In genomic region chr5:92679441-92679840, GRCm38 (mm10) we compare ENCODE assay signal across 8 mouse cellular contexts. TPM values are rescaled to one million over a fixed set of nuclear protein-coding genes. Genes with fewer than 3 reads are reported as not detected.
DNase-seq lines count a peak whose midpoint lies in the region; ATAC-seq lines count a peak whose summit lies in the region.

No protein-coding gene starts in this region.

- no peaks in the 10 kb centered on the region for H3K9me3 ChIP-seq in limb, embryonic 11.5 days (ENCODE audit: control insufficient read depth, low read length)
- no peaks in the 10 kb centered on the region for H3K9me3 ChIP-seq in limb, embryonic 10.5 days (replicated peaks)

- H3K4me1 ChIP-seq in limb, embryonic 11.5 days (ENCODE audit: control insufficient read depth, insufficient read depth, low read length) = peaks cover 2% of the 10 kb centered on the region; the same call in 1 of the 2 replicates
- H3K4me1 ChIP-seq in limb, embryonic 10.5 days = peaks cover 31% of the 10 kb centered on the region

- 34% methylated on average over 4 of the region's 4 CpGs for WGBS in limb, embryonic 11.5 days
- 41% methylated on average over 4 of the region's 4 CpGs for WGBS in limb, embryonic 10.5 days

- H3K27ac ChIP-seq in limb, embryonic 11.5 days (replicated peaks; ENCODE audit: low read depth, low read length) = no peak overlapping the region
- no peak overlapping the region for H3K27ac ChIP-seq in limb, embryonic 10.5 days

- H3K9ac ChIP-seq in limb, embryonic 11.5 days (ENCODE audit: low read length) = no peak overlapping the region

- no peak overlapping the region for H3K4me3 ChIP-seq in limb, embryonic 11.5 days (ENCODE audit: low read depth, low read length)
- no peak overlapping the region for H3K4me3 ChIP-seq in limb, embryonic 10.5 days

- no peaks in the 10 kb centered on the region for H3K27me3 ChIP-seq in limb, embryonic 11.5 days (ENCODE audit: control insufficient read depth, insufficient read depth, low read length)
- H3K27me3 ChIP-seq in limb, embryonic 10.5 days (ENCODE audit: low read depth, poor library complexity, severe bottlenecking) = 0 out of 2 replicates have a peak, but pooled peaks cover 9% of the 10 kb centered on the region

- no peak overlapping the region for H3K4me2 ChIP-seq in limb, embryonic 11.5 days (ENCODE audit: low read depth, severe bottlenecking)

- no peaks in the 10 kb centered on the region for H3K36me3 ChIP-seq in limb, embryonic 11.5 days (ENCODE audit: control insufficient read depth, insufficient read depth, low read length)
- H3K36me3 ChIP-seq in limb, embryonic 10.5 days = no peaks in the 10 kb centered on the region

- DNase-seq in cerebellum, adult 9-11 months = peak; percentile 9
- DNase-seq in cerebellum, adult 11-12 months = no peak
- peak; percentile 33 for DNase-seq in limb, embryonic 11.5 days (ENCODE audit: low spot score)
- no peak for DNase-seq in limb, embryonic 10.5 days (ENCODE audit: low spot score)
- peak; percentile 3 to 28 for DNase-seq in adrenal gland, postnatal 36 days
- peak; percentile 31 to 73 for DNase-seq in layer of hippocampus, postnatal 14 days (ENCODE audit: low spot score in 2 of 2)
- DNase-seq in gastrocnemius, postnatal 25 days = no peak

- no peak for ATAC-seq in limb, embryonic 11.5 days (ENCODE audit: insufficient number of reproducible peaks, low FRiP score, low TSS enrichment, low read depth)
- ATAC-seq in granulocyte monocyte progenitor cell, adult 5-6 weeks (replicated peaks; ENCODE audit: poor library complexity, severe bottlenecking) = no peak

RNA-seq across cellular contexts. Expression of gene Shroom3, which starts 3.8 kb away (rescaled TPM):
- polyA plus RNA-seq in limb, embryonic 11.5 days (2014; fragmentation: Nextera tagmentation; extraction: Ambion mirVana) = 3.8 and 5.8 TPM in 2 replicates
- polyA plus RNA-seq in limb, embryonic 10.5 days (2016; fragmentation: Nextera tagmentation; extraction: Ambion mirVana) = 5.0 and 5.3 TPM in 2 replicates
- 1 to 10 TPM; 8.1 to 9.5 TPM for total RNA-seq in adrenal gland, postnatal 36 days (2021)
- total RNA-seq in layer of hippocampus, postnatal 14 days (2021) = 1 to 10 TPM; 2.8 to 3.0 TPM
- not detected in 2 replicates for total RNA-seq in granulocyte monocyte progenitor cell, adult 5-6 weeks (2014; fragmentation: Nextera tagmentation)
- total RNA-seq in granulocyte monocyte progenitor cell, adult 5-6 weeks (2017) = 0.09 TPM in 1 of 2 replicates, not detected in the other
- under 1 TPM; 0.23 to 0.40 TPM for total RNA-seq in gastrocnemius, postnatal 25 days (2021)

RNA-seq across cellular contexts. Expression of gene Ccdc158, which starts 4.4 kb away (rescaled TPM):
- 0.62 and 0.69 TPM in 2 replicates for polyA plus RNA-seq in limb, embryonic 11.5 days (2014; fragmentation: Nextera tagmentation; extraction: Ambion mirVana)
- polyA plus RNA-seq in limb, embryonic 10.5 days (2016; fragmentation: Nextera tagmentation; extraction: Ambion mirVana) = 0.45 and 0.62 TPM in 2 replicates
- total RNA-seq in adrenal gland, postnatal 36 days (2021) = under 1 TPM; 0.16 to 0.23 TPM
- total RNA-seq in layer of hippocampus, postnatal 14 days (2021) = under 1 TPM; 0.33 to 0.88 TPM
- 0.58 and 3.1 TPM in 2 replicates for total RNA-seq in granulocyte monocyte progenitor cell, adult 5-6 weeks (2014; fragmentation: Nextera tagmentation)
- 4.2 and 5.3 TPM in 2 replicates for total RNA-seq in granulocyte monocyte progenitor cell, adult 5-6 weeks (2017)
- under 1 TPM; 0.23 to 0.24 TPM for total RNA-seq in gastrocnemius, postnatal 25 days (2021)

Comparison
In these comparisons a context has a peak if more than half of its experiments do, and no peak if none do; other contexts are left out.
1. DNase-seq: peak in cerebellum, adult 9-11 months (single experiment), limb, embryonic 11.5 days (single experiment), adrenal gland, postnatal 36 days (2 of 2) and layer of hippocampus, postnatal 14 days (2 of 2); none in cerebellum, adult 11-12 months (single experiment), limb, embryonic 10.5 days (single experiment) and gastrocnemius, postnatal 25 days (single experiment).